Mouse (Mus musculus): ENCODE measurements around the gene Mbnl1. TPM values are rescaled to one million over a fixed set of nuclear protein-coding genes. Genes with fewer than 3 reads are reported as not detected.
A peak's percentile ranks its signal among the peaks of the same experiment; 100 is the strongest.

Mbnl1 gene
- polyA plus RNA-seq, 1 experiment from 2014 or later, result 113 TPM

DNA sequence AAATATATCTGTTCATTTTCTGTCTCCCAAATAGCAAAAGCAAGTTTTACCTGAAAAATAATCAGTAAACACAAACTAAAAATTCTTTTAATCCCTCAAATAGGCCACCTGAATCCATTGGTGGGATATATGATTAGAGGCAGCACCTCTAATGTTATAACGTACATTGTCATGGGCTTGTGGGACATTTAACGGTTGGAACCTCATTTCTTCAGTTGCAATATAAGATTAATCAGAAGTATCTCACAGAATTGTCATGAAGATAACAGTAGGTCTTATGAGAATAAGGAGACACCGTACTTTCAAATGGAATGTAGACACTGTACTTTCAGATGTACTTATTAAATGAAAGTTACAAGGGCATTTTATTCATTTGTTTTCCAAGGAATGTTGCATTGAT, 112.1 kb downstream of the Mbnl1 start:
- H3K27ac ChIP-seq (replicated peaks; ENCODE audit: low read depth, low read length), result no peak overlapping the region
- H3K27me3 ChIP-seq (replicated peaks; ENCODE audit: control insufficient read depth, insufficient read depth, low read length), result no peaks in the 10 kb centered on the region
- ATAC-seq (ENCODE audit: low read depth), result no peak
- no peak overlapping the region for H3K4me3 ChIP-seq (ENCODE audit: low read depth, low read length)
- no peaks in the 10 kb centered on the region for H3K36me3 ChIP-seq (ENCODE audit: control insufficient read depth, insufficient read depth, low read length)
- no peaks in the 10 kb centered on the region for H3K9me3 ChIP-seq (ENCODE audit: control insufficient read depth, low read length)
- H3K4me1 ChIP-seq (ENCODE audit: control insufficient read depth, insufficient read depth, low read length), result peaks cover 27% of the 10 kb centered on the region
- DNase-seq (ENCODE audit: low spot score), result no peak
- WGBS, result 95% methylated on average over 3 of the region's 3 CpGs
- H3K4me2 ChIP-seq (ENCODE audit: low read depth, low read length), result no peak overlapping the region
- no peak overlapping the region for H3K9ac ChIP-seq (ENCODE audit: low read depth, low read length)

DNA sequence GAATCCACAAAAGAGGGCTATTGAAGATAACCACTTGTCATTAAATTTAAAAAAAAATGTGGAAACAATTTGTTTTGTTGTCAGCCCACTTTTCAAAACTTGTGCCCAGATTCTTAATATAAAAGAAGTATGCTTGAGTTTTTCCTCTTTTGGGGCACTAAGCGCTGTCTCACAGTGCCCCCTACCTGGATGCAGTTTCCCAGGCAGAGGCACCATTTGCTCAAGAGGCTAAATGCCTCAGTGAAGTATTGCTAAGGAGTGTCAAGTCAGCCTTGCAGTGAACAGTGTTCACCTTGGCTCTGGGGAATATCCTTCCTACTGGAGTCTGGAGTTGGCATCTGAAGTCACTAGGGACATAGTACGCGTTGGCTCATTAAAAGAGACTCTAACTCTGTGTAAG, 113.4 kb downstream of the Mbnl1 start:
- 83% methylated on average over 3 of the region's 3 CpGs for WGBS
- H3K4me1 ChIP-seq (ENCODE audit: control insufficient read depth, insufficient read depth, low read length), result peaks cover 22% of the 10 kb centered on the region

DNA sequence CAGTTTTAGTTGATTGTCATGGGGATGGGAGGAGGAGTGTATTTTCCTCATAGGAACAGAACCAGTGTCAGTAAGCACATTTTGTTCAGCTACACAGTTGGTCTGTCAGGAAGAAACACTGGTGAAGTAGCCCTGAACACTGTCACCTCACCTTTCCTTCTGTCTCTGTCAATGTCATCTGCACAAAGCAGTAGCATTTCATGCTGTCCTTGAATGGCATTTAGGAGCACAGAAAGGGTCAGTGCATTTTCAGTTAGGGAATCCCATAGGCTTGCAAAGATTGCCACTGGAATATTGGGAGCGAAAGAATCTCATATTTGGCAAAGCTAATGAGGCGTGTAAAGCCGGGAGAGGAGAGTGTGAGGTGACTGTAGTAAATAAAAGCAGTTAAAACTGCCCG, 114.5 kb downstream of the Mbnl1 start:
- Histone ChIP-seq H3K9ac (ENCODE audit: low read depth, low read length) (no peak overlapping the region), H3K9me3 (ENCODE audit: control insufficient read depth, low read length) (no peaks in the 10 kb centered on the region), H3K27ac (replicated peaks; ENCODE audit: low read depth, low read length) (no peak overlapping the region), H3K27me3 (replicated peaks; ENCODE audit: control insufficient read depth, insufficient read depth, low read length) (no peaks in the 10 kb centered on the region), H3K36me3 (ENCODE audit: control insufficient read depth, insufficient read depth, low read length) (no peaks in the 10 kb centered on the region), H3K4me1 (ENCODE audit: control insufficient read depth, insufficient read depth, low read length) (peaks cover 23% of the 10 kb centered on the region), H3K4me2 (ENCODE audit: low read depth, low read length) (no peak overlapping the region), H3K4me3 (ENCODE audit: low read depth, low read length) (no peak overlapping the region)
- ATAC-seq (ENCODE audit: low read depth) (no peak), DNase-seq (ENCODE audit: low spot score) (no peak)
- WGBS, result 85% methylated on average over 4 of the region's 4 CpGs

More for the DNA sequence above, 113.4 kb downstream of the Mbnl1 start:
- Histone ChIP-seq H3K9me3 (ENCODE audit: control insufficient read depth, low read length) (no peaks in the 10 kb centered on the region), H3K27ac (replicated peaks; ENCODE audit: low read depth, low read length) (no peak overlapping the region), H3K9ac (ENCODE audit: low read depth, low read length) (no peak overlapping the region), H3K4me2 (ENCODE audit: low read depth, low read length) (no peak overlapping the region), H3K4me3 (ENCODE audit: low read depth, low read length) (no peak overlapping the region), H3K27me3 (replicated peaks; ENCODE audit: control insufficient read depth, insufficient read depth, low read length) (no peaks in the 10 kb centered on the region), H3K36me3 (ENCODE audit: control insufficient read depth, insufficient read depth, low read length) (no peaks in the 10 kb centered on the region)
- DNase-seq (ENCODE audit: low spot score) (no peak), ATAC-seq (ENCODE audit: low read depth) (peak; percentile 41; the same call in 1 of the 2 replicates)

DNA sequence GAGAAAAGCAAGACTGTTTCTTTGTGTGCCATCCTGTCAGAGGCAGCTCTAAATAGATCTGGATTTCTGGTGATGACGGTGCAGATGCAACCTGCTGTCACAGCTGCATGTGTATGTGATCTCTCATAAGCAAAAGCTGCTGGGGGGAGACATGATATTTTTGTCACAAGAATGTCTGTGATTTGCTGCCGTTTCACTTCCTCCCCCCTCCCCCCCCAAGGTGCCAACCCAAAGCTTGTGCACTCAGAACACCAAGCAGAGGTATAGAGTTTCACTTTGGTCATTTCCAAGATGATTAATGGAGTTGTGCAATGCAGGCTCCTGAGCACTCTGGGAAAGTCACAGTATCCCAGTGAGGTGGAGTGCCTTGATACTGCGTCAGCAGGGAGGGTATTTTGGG, 116.7 kb downstream of the Mbnl1 start:
- H3K4me2 ChIP-seq (ENCODE audit: low read depth, low read length), result no peak overlapping the region
- 49% methylated on average over 3 of the region's 3 CpGs for WGBS
- H3K9ac ChIP-seq (ENCODE audit: low read depth, low read length), result no peak overlapping the region
- no peak overlapping the region for H3K4me3 ChIP-seq (ENCODE audit: low read depth, low read length)
- ATAC-seq (ENCODE audit: low read depth) (no peak), DNase-seq (ENCODE audit: low spot score) (no peak)
- H3K9me3 ChIP-seq (ENCODE audit: control insufficient read depth, low read length), result no peaks in the 10 kb centered on the region
- H3K27me3 ChIP-seq (replicated peaks; ENCODE audit: control insufficient read depth, insufficient read depth, low read length), result no peaks in the 10 kb centered on the region
- no peak overlapping the region for H3K27ac ChIP-seq (replicated peaks; ENCODE audit: low read depth, low read length)
- H3K36me3 ChIP-seq (ENCODE audit: control insufficient read depth, insufficient read depth, low read length), result no peaks in the 10 kb centered on the region
- peaks cover 16% of the 10 kb centered on the region for H3K4me1 ChIP-seq (ENCODE audit: control insufficient read depth, insufficient read depth, low read length)

DNA sequence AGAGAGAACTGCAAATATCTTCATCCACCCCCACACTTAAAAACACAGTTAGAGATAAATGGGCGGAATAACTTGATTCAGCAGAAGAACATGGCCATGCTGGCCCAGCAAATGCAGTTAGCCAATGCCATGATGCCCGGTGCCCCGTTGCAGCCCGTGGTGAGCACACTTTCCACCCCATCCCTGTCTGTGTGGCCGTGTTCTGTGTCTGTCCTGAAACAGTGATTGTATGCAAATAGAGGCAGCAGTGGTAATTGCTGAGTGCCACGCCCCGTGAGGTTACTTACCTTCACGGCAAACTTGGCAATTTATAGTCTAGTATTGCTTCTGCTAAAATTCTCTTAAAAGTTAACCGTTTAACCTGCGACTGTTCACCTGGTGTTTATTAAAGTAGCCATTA, 123.0 kb downstream of the Mbnl1 start:
- Histone ChIP-seq H3K9ac (ENCODE audit: low read depth, low read length) (no peak overlapping the region), H3K36me3 (ENCODE audit: control insufficient read depth, insufficient read depth, low read length) (0 out of 2 replicates have a peak, but pooled peaks cover 6% of the 10 kb centered on the region), H3K4me1 (ENCODE audit: control insufficient read depth, insufficient read depth, low read length) (peaks cover 10% of the 10 kb centered on the region), H3K9me3 (ENCODE audit: control insufficient read depth, low read length) (no peaks in the 10 kb centered on the region), H3K27ac (replicated peaks; ENCODE audit: low read depth, low read length) (no peak overlapping the region), H3K4me2 (ENCODE audit: low read depth, low read length) (no peak overlapping the region), H3K27me3 (replicated peaks; ENCODE audit: control insufficient read depth, insufficient read depth, low read length) (no peaks in the 10 kb centered on the region), H3K4me3 (ENCODE audit: low read depth, low read length) (no peak overlapping the region)
- ATAC-seq (ENCODE audit: low read depth) (no peak), DNase-seq (ENCODE audit: low spot score) (no peak)
- WGBS, result 86% methylated on average over 10 of the region's 10 CpGs

DNA sequence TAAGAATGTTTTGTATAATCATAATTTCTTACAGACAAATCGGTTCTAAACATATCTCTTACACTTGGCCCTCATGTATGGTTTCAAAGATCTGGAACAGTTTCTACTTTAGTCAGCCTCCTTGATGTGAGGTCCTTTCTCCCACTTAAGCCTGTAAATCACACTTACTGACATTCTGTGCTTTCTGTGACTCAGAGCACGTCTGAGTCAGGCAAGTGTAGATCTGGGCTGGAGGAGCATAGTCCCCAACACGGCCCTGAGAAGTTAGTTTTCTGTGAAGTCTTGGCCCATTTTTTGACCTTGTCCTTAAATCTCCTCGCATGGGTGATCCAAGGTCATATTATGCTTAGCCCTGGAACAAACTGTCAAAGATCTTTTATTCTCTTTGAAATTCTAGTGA, 124.4 kb downstream of the Mbnl1 start:
- Histone ChIP-seq H3K27ac (replicated peaks; ENCODE audit: low read depth, low read length) (no peak overlapping the region), H3K9me3 (ENCODE audit: control insufficient read depth, low read length) (no peaks in the 10 kb centered on the region), H3K4me3 (ENCODE audit: low read depth, low read length) (no peak overlapping the region), H3K9ac (ENCODE audit: low read depth, low read length) (no peak overlapping the region), H3K4me2 (ENCODE audit: low read depth, low read length) (no peak overlapping the region), H3K4me1 (ENCODE audit: control insufficient read depth, insufficient read depth, low read length) (peaks cover 5% of the 10 kb centered on the region; the same call in 1 of the 2 replicates), H3K27me3 (replicated peaks; ENCODE audit: control insufficient read depth, insufficient read depth, low read length) (no peaks in the 10 kb centered on the region), H3K36me3 (ENCODE audit: control insufficient read depth, insufficient read depth, low read length) (0 out of 2 replicates have a peak, but pooled peaks cover 6% of the 10 kb centered on the region)
- WGBS, result 69% methylated on average over 4 of the region's 4 CpGs
- no peak for ATAC-seq (ENCODE audit: low read depth)
- no peak for DNase-seq (ENCODE audit: low spot score)

DNA sequence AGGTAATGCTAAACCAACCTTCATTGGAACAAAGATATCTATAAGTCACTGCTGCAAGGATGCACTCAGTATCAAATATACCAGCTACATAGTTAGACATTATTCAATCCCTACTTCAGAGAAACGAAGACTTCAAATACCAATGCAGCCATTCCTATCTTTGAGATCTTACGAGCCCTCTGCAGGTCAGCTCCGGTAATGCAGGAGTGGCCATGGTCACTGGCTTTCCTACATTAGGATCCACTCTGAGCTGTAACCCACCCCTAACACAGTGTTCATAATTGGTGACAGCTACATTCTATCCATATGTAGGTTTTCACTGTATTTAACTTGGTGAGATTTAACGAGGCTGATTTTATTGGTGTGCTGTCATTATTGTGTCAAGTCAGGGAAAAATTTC, 129.1 kb downstream of the Mbnl1 start:
- H3K9ac ChIP-seq (ENCODE audit: low read depth, low read length), result no peak overlapping the region
- H3K9me3 ChIP-seq (ENCODE audit: control insufficient read depth, low read length), result no peaks in the 10 kb centered on the region
- peak; percentile 66 for DNase-seq (ENCODE audit: low spot score)
- no peak overlapping the region for H3K4me3 ChIP-seq (ENCODE audit: low read depth, low read length)
- H3K27ac ChIP-seq (replicated peaks; ENCODE audit: low read depth, low read length), result no peak overlapping the region
- ATAC-seq (ENCODE audit: low read depth), result 0 out of 2 replicates have a peak, but pooled peaks have one; percentile 15
- peaks cover 16% of the 10 kb centered on the region; the same call in 1 of the 2 replicates for H3K36me3 ChIP-seq (ENCODE audit: control insufficient read depth, insufficient read depth, low read length)
- no peaks in the 10 kb centered on the region for H3K4me1 ChIP-seq (ENCODE audit: control insufficient read depth, insufficient read depth, low read length)
- WGBS, result 17% methylated on average over 4 of the region's 4 CpGs
- no peak overlapping the region for H3K4me2 ChIP-seq (ENCODE audit: low read depth, low read length)
- no peaks in the 10 kb centered on the region for H3K27me3 ChIP-seq (replicated peaks; ENCODE audit: control insufficient read depth, insufficient read depth, low read length)

DNA sequence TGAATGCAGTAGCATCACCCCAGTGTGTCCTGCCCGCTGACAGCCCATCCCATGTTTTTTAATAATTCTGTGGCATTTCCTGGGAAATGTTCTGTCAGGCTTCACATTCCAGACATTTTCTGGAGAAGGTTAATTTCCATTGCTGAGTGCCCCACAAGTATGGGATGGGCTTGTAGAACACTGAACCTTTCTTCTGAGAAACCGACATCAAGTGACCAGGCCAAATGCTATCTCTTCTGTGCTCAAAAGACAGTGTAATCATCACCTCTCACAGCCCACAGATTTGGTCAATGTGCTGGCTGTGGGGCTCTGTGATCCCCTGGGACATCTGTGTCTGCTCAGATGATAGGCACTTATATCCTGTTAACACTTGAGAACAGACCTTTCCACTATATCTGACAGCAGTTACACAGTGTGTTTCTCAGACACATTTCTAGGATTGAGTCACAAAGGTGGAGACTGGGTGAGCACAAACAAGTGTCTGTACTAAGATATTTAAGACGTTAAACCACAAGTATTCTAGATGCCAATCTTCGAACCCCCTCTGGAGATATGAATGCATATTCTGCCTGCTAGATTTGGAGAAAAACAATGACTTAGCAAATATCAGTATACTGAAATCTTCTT, 130.4 kb downstream of the Mbnl1 start:
- H3K9ac ChIP-seq (ENCODE audit: low read depth, low read length), result no peak overlapping the region
- ATAC-seq (ENCODE audit: low read depth) (no peak), DNase-seq (ENCODE audit: low spot score) (no peak)
- H3K27me3 ChIP-seq (replicated peaks; ENCODE audit: control insufficient read depth, insufficient read depth, low read length), result no peaks in the 10 kb centered on the region
- no peak overlapping the region for H3K4me2 ChIP-seq (ENCODE audit: low read depth, low read length)
- peaks cover 13% of the 10 kb centered on the region; the same call in 1 of the 2 replicates for H3K36me3 ChIP-seq (ENCODE audit: control insufficient read depth, insufficient read depth, low read length)
- no peaks in the 10 kb centered on the region for H3K9me3 ChIP-seq (ENCODE audit: control insufficient read depth, low read length)
- no peaks in the 10 kb centered on the region for H3K4me1 ChIP-seq (ENCODE audit: control insufficient read depth, insufficient read depth, low read length)
- WGBS, result 66% methylated on average over 4 of the region's 4 CpGs
- H3K4me3 ChIP-seq (ENCODE audit: low read depth, low read length), result no peak overlapping the region
- no peak overlapping the region for H3K27ac ChIP-seq (replicated peaks; ENCODE audit: low read depth, low read length)

DNA sequence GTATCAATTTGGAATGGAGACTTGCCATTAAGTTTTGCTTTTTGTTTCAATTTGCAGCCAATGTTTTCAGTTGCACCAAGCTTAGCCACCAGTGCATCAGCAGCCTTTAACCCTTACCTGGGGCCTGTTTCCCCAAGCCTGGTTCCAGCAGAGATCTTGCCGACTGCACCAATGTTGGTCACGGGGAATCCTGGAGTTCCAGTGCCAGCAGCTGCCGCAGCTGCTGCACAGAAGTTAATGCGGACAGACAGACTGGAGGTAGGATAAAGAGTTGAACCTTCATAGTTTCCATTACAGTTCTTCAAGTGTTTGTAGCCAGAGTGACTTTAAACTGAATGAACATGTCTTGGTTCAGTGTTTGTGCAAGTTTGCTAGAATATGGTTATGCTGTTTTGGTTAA, 131.0 kb downstream of the Mbnl1 start:
- H3K9me3 ChIP-seq (ENCODE audit: control insufficient read depth, low read length), result no peaks in the 10 kb centered on the region
- DNase-seq (ENCODE audit: low spot score), result no peak
- H3K36me3 ChIP-seq (ENCODE audit: control insufficient read depth, insufficient read depth, low read length), result peaks cover 13% of the 10 kb centered on the region; the same call in 1 of the 2 replicates
- H3K4me3 ChIP-seq (ENCODE audit: low read depth, low read length), result no peak overlapping the region
- no peaks in the 10 kb centered on the region for H3K27me3 ChIP-seq (replicated peaks; ENCODE audit: control insufficient read depth, insufficient read depth, low read length)
- H3K4me1 ChIP-seq (ENCODE audit: control insufficient read depth, insufficient read depth, low read length), result no peaks in the 10 kb centered on the region
- no peak overlapping the region for H3K4me2 ChIP-seq (ENCODE audit: low read depth, low read length)
- WGBS, result 76% methylated on average over 4 of the region's 4 CpGs
- no peak overlapping the region for H3K27ac ChIP-seq (replicated peaks; ENCODE audit: low read depth, low read length)
- no peak for ATAC-seq (ENCODE audit: low read depth)
- H3K9ac ChIP-seq (ENCODE audit: low read depth, low read length), result no peak overlapping the region
